Mouse (Mus musculus) kidney, postnatal 25 days (tissue): ENCODE results near the gene Cip2a.

ENCODE experiments used
- DNase-seq, 2 experiments: peaks; one replicate each; pipeline ENCODE4 v3.0.0; 2021; ENCODE audit warnings: mixed read lengths in 2 of 2

Gene Cip2a

GRCm38 (mm10) chr16:48993559-48994342 is at the start of gene Cip2a, which contains the start of gene Dzip3:
Cip2a (plus strand) TSS chr16:48994185.
Dzip3 (minus strand) TSS chr16:48994165.
- peak; percentile 87 to 93 for DNase-seq

GRCm38 (mm10) chr16:48972996-48973395 is 21.0 kb upstream of the Cip2a start:
- no peak for DNase-seq

GRCm38 (mm10) chr16:48973548-48973947 is 20.4 kb upstream of the Cip2a start:
- DNase-seq, result no peak

GRCm38 (mm10) chr16:48979965-48980364 is 14.0 kb upstream of the Cip2a start:
- no peak for DNase-seq

- no peak for DNase-seq
These were observed 8.9 kb upstream of the Cip2a start for GRCm38 (mm10) chr16:48985034-48985627.

- DNase-seq, result no peak
These were observed 4.3 kb upstream of the Cip2a start for GRCm38 (mm10) chr16:48989700-48990099.

- DNase-seq, result no peak
These were observed 1.4 kb upstream of the Cip2a start for GRCm38 (mm10) chr16:48992437-48993230.

- no peak for DNase-seq
These were observed 790 bp upstream of the Cip2a start for GRCm38 (mm10) chr16:48993231-48993558.

- DNase-seq, result no peak
These were observed 333 bp downstream of the Cip2a start for GRCm38 (mm10) chr16:48994343-48994693.

- no peak for DNase-seq
These were observed 10.2 kb downstream of the Cip2a start for GRCm38 (mm10) chr16:49004151-49004550.

GRCm38 (mm10) chr16:49016620-49017332 is 22.8 kb downstream of the Cip2a start:
- DNase-seq, result no peak

GRCm38 (mm10) chr16:49035852-49036251 is 41.9 kb downstream of the Cip2a start:
- no peak for DNase-seq

GRCm38 (mm10) chr16:49037771-49038170 is 43.8 kb downstream of the Cip2a start:
- DNase-seq, result no peak

GRCm38 (mm10) chr16:49040554-49041221 is 46.7 kb downstream of the Cip2a start:
- no peak for DNase-seq

GRCm38 (mm10) chr16:49049214-49049613 is 55.2 kb downstream of the Cip2a start:
- DNase-seq, result no peak

GRCm38 (mm10) chr16:49057186-49057585 is 63.2 kb downstream of the Cip2a start, which contains the start of gene Myh15:
Myh15 (plus strand) TSS chr16:49057486.
- no peak for DNase-seq
